Mouse (Mus musculus): ENCODE results near the gene Cwc25. TPM values are rescaled to one million over a fixed set of nuclear protein-coding genes. Genes with fewer than 3 reads are reported as not detected.

Cwc25 gene
- 12.7 and 13.2 TPM in 2 replicates for polyA plus RNA-seq (2015; fragmentation: Nextera tagmentation; extraction: Ambion mirVana)

GRCm38 (mm10) chr11:97766154-97766881 lies at the start of gene Cwc25:
TSS of gene Cwc25 (minus strand) at chr11:97766556.
- Histone ChIP-seq H3K36me3 (ENCODE audit: insufficient read depth, low read length) (peaks cover 12% of the 10 kb centered on the region), H3K4me3 (ENCODE audit: low read depth, low read length) (peak within 1 kb of the TSS; percentile 81), H3K4me2 (replicated peaks; ENCODE audit: low read depth, low read length) (peak within 1 kb of the TSS; percentile 81), H3K9ac (replicated peaks; ENCODE audit: low read depth) (peak within 1 kb of the TSS; percentile 97), H3K27me3 (replicated peaks; ENCODE audit: insufficient read depth, low read length) (no peaks in the 10 kb centered on the region), H3K4me1 (ENCODE audit: insufficient read depth, low read depth, low read length) (peaks cover 7% of the 10 kb centered on the region; the same call in 1 of the 2 replicates), H3K9me3 (ENCODE audit: low read length) (no peaks in the 10 kb centered on the region), H3K27ac (ENCODE audit: low read length) (peak within 1 kb of the TSS; percentile 94)
- TF ChIP-seq CTCF (IDR thresholded peaks at IDR 0.05): no peak
- peak; percentile 16; the same call in 1 of the 2 replicates for TF ChIP-seq EP300 (IDR thresholded peaks at IDR 0.05)
- ATAC-seq (peak; percentile 98), DNase-seq (ENCODE audit: low spot score) (peak; percentile 98)
- WGBS: under 1% methylated on average over 38 of the region's 38 CpGs

GRCm38 (mm10) chr11:97815736-97816135 lies 49.4 kb upstream of the Cwc25 start:
- H3K4me2 ChIP-seq (replicated peaks; ENCODE audit: low read depth, low read length): no peak overlapping the region
- no peaks in the 10 kb centered on the region for H3K27me3 ChIP-seq (replicated peaks; ENCODE audit: insufficient read depth, low read length)
- WGBS: 62% methylated on average over 11 of the region's 11 CpGs
- TF ChIP-seq EP300 (IDR thresholded peaks at IDR 0.05) (no peak), CTCF (IDR thresholded peaks at IDR 0.05) (no peak)
- H3K27ac ChIP-seq (ENCODE audit: low read length): peak overlapping the region; percentile 38; the same call in 1 of the 2 replicates
- H3K9ac ChIP-seq (replicated peaks; ENCODE audit: low read depth): no peak overlapping the region
- H3K9me3 ChIP-seq (ENCODE audit: low read length): no peaks in the 10 kb centered on the region
- peak; percentile 11; the same call in 1 of the 2 replicates for ATAC-seq
- no peak overlapping the region for H3K4me3 ChIP-seq (ENCODE audit: low read depth, low read length)
- H3K4me1 ChIP-seq (ENCODE audit: insufficient read depth, low read depth, low read length): peaks cover 26% of the 10 kb centered on the region
- no peaks in the 10 kb centered on the region for H3K36me3 ChIP-seq (ENCODE audit: insufficient read depth, low read length)
- DNase-seq (ENCODE audit: low spot score): no peak

GRCm38 (mm10) chr11:97813746-97814515 lies 47.6 kb upstream of the Cwc25 start:
- peak overlapping the region; percentile 21; the same call in 1 of the 2 replicates for H3K27ac ChIP-seq (ENCODE audit: low read length)
- TF ChIP-seq CTCF (IDR thresholded peaks at IDR 0.05): no peak
- TF ChIP-seq EP300 (IDR thresholded peaks at IDR 0.05): no peak

DNA sequence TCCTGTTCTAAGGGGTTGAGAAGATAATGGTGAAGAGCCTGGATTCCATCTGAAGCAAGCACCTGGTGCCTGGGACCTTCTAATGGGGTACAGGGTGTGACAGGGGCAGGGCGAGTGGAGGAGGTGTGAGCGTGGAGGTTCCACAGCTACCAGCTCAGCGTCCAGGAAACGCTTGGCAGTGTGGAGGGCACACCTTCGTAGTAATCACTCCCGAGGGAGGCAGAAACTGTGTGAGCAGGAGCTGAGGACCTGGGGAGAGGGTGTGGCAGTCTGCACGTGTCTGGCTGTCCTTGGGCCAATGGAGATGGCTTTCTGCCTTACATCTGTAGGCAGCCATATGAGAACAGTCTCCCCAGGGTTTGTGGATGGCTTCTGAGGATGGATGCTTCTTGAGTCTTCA lies 46.7 kb upstream of the Cwc25 start:
- Histone ChIP-seq H3K4me1 (ENCODE audit: insufficient read depth, low read depth, low read length) (peaks cover 37% of the 10 kb centered on the region), H3K4me3 (ENCODE audit: low read depth, low read length) (no peak overlapping the region), H3K9ac (replicated peaks; ENCODE audit: low read depth) (no peak overlapping the region), H3K27me3 (replicated peaks; ENCODE audit: insufficient read depth, low read length) (no peaks in the 10 kb centered on the region), H3K4me2 (replicated peaks; ENCODE audit: low read depth, low read length) (no peak overlapping the region), H3K27ac (ENCODE audit: low read length) (no peak overlapping the region), H3K9me3 (ENCODE audit: low read length) (no peaks in the 10 kb centered on the region), H3K36me3 (ENCODE audit: insufficient read depth, low read length) (peaks cover 7% of the 10 kb centered on the region; the same call in 1 of the 2 replicates)
- TF ChIP-seq CTCF (IDR thresholded peaks at IDR 0.05) (no peak), EP300 (IDR thresholded peaks at IDR 0.05) (no peak)
- 45% methylated on average over 7 of the region's 7 CpGs for WGBS
- peak; percentile 39 for ATAC-seq
- DNase-seq (ENCODE audit: low spot score): peak; percentile 58

More at GRCm38 (mm10) chr11:97813746-97814515, 47.6 kb upstream of the Cwc25 start:
- Histone ChIP-seq H3K9ac (replicated peaks; ENCODE audit: low read depth) (no peak overlapping the region), H3K36me3 (ENCODE audit: insufficient read depth, low read length) (peaks cover 6% of the 10 kb centered on the region; the same call in 1 of the 2 replicates), H3K4me1 (ENCODE audit: insufficient read depth, low read depth, low read length) (peaks cover 36% of the 10 kb centered on the region), H3K27me3 (replicated peaks; ENCODE audit: insufficient read depth, low read length) (no peaks in the 10 kb centered on the region), H3K9me3 (ENCODE audit: low read length) (no peaks in the 10 kb centered on the region), H3K4me3 (ENCODE audit: low read depth, low read length) (no peak overlapping the region), H3K4me2 (replicated peaks; ENCODE audit: low read depth, low read length) (no peak overlapping the region)
- ATAC-seq (no peak), DNase-seq (ENCODE audit: low spot score) (no peak)
- WGBS: 42% methylated on average over 17 of the region's 17 CpGs

- Histone ChIP-seq H3K36me3 (ENCODE audit: insufficient read depth, low read length) (peaks cover 8% of the 10 kb centered on the region; the same call in 1 of the 2 replicates), H3K4me2 (replicated peaks; ENCODE audit: low read depth, low read length) (no peak overlapping the region), H3K9ac (replicated peaks; ENCODE audit: low read depth) (no peak overlapping the region), H3K4me1 (ENCODE audit: insufficient read depth, low read depth, low read length) (peaks cover 40% of the 10 kb centered on the region), H3K9me3 (ENCODE audit: low read length) (no peaks in the 10 kb centered on the region), H3K4me3 (ENCODE audit: low read depth, low read length) (no peak overlapping the region), H3K27ac (ENCODE audit: low read length) (peak overlapping the region; percentile 14; the same call in 1 of the 2 replicates), H3K27me3 (replicated peaks; ENCODE audit: insufficient read depth, low read length) (no peaks in the 10 kb centered on the region)
- ATAC-seq (no peak), DNase-seq (ENCODE audit: low spot score) (no peak)
- TF ChIP-seq EP300 (IDR thresholded peaks at IDR 0.05) (no peak), CTCF (IDR thresholded peaks at IDR 0.05) (no peak)
- 17% methylated on average over 3 of the region's 3 CpGs for WGBS
Observed at GRCm38 (mm10) chr11:97812491-97812921, 46.1 kb upstream of the Cwc25 start.
